Mouse (Mus musculus) limb, embryonic 14.5 days (tissue): ENCODE data around the gene Shld2. TPM values are rescaled to one million over a fixed set of nuclear protein-coding genes. Genes with fewer than 3 reads are reported as not detected.

Source experiments
- ATAC-seq: fragments of 200-750 bp; cut with Nextera tagmentation; 2 replicates; pipeline ENCODE4 v1.8.0; 2017; ENCODE audit warnings: low read depth, moderate number of reproducible peaks, moderate TSS enrichment; ENCODE audit not compliant: low FRiP score
- DNase-seq: peaks from one replicate; pipeline ENCODE4 v3.0.0-alpha.2; 2015; ENCODE audit warnings: low spot score
- H3K27ac ChIP-seq: fragments of 300-500 bp; sonication (generic); replicated peaks from 2 replicates; pipeline ENCODE4 v1.5.1; 2014; ENCODE audit warnings: low read depth, mild to moderate bottlenecking, low read length, moderate library complexity, mixed read lengths
- H3K27me3 ChIP-seq: fragments of 300-500 bp; sonication (generic); 2 replicates; pipeline ENCODE4 v1.6.1; 2014; ENCODE audit warnings: low read length, mixed read lengths; ENCODE audit not compliant: control insufficient read depth, insufficient read depth
- H3K36me3 ChIP-seq: fragments of 300-500 bp; sonication (generic); 2 replicates; pipeline ENCODE4 v1.6.1; 2014; ENCODE audit warnings: mild to moderate bottlenecking, low read length, moderate library complexity, mixed read lengths; ENCODE audit not compliant: control insufficient read depth, insufficient read depth
- H3K4me1 ChIP-seq: fragments of 300-500 bp; sonication (generic); 2 replicates; pipeline ENCODE4 v1.6.1; 2014; ENCODE audit warnings: antibody characterized with exemption, low read length, mixed read lengths; ENCODE audit not compliant: control insufficient read depth, insufficient read depth
- H3K4me2 ChIP-seq: fragments of 300-500 bp; sonication (generic); replicated peaks from 2 replicates; pipeline ENCODE4 v1.6.1; 2014; ENCODE audit warnings: low read depth, mild to moderate bottlenecking, low read length, moderate library complexity; ENCODE audit not compliant: severe bottlenecking
- H3K4me3 ChIP-seq: fragments of 300-500 bp; sonication (generic); replicated peaks from 2 replicates; pipeline ENCODE4 v1.5.1; 2014; ENCODE audit warnings: low read length
- H3K9ac ChIP-seq: fragments of 300-500 bp; sonication (generic); 2 replicates; pipeline ENCODE4 v1.6.1; 2014; ENCODE audit warnings: mild to moderate bottlenecking, low read depth, low read length, moderate library complexity; ENCODE audit not compliant: severe bottlenecking
- H3K9me3 ChIP-seq: fragments of 300-500 bp; sonication (generic); 2 replicates; pipeline ENCODE4 v1.6.1; 2016; ENCODE audit warnings: low read length; ENCODE audit not compliant: control insufficient read depth
- POLR2A ChIP-seq: fragments of 200-500 bp; IDR thresholded peaks from 2 replicates; pipeline ENCODE4 v1.8.0; 2012; ENCODE audit warnings: inconsistent platforms, mild to moderate bottlenecking, moderate library complexity, borderline replicate concordance; ENCODE audit not compliant: insufficient read depth, insufficient read length; ENCODE audit errors: extremely low read depth
- WGBS: fragments of 180-500 bp; shearing (Covaris S2); extraction: QIAGEN DNeasy Blood & Tissue Kit; methylation state at CpG from one replicate; pipeline ENCODE4 v1.1.7; 2014; 5-methylcytosine and 5-hydroxymethylcytosine counted together
- polyA plus RNA-seq, 2 experiments: library from polyadenylated mRNA; depleted of rRNA in 1 of 2; stranded (reverse) in 1 of 2; unstranded in 1 of 2; fragments of >200 nt; fragmentation: Nextera tagmentation in 1 of 2; extraction: Ambion mirVana in 1 of 2; gene quantifications; 2 replicates each; pipeline versions ENCODE4 v1.2.1 to v1.2.3; 2012 to 2014

Shld2 gene
- polyA plus RNA-seq, 2 experiments: 6.7 to 11.7 TPM

DNA sequence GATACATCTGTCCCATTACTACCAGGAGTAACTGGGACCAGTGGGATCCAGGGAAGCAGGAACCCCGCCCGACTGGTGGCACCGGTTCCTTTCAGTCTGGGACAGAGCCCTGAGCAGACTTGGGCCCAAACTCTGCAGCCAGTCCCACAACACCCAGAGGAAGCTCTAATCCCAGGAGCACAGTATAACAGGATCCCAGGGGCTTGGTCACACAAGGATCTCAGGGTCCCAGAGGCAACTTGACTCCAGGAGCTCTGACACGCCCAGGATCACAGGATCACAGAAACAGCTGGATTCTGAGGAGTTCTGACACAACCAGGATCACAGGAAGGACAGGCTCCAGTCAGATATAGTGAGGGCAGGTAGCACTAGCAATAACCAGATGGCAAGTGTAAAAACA is 57.0 kb downstream of the Shld2 start:
- ATAC-seq (no peak), DNase-seq (no peak)
- no peaks in the 10 kb centered on the region for H3K9me3 ChIP-seq
- 79% methylated on average over 4 of the region's 4 CpGs for WGBS
- TF ChIP-seq POLR2A: no peak
- no peak overlapping the region for H3K9ac ChIP-seq
- H3K36me3 ChIP-seq: no peaks in the 10 kb centered on the region
- no peak overlapping the region for H3K27ac ChIP-seq
- H3K4me3 ChIP-seq: no peak overlapping the region
- no peaks in the 10 kb centered on the region for H3K27me3 ChIP-seq
- H3K4me2 ChIP-seq: no peak overlapping the region
- no peaks in the 10 kb centered on the region for H3K4me1 ChIP-seq

DNA sequence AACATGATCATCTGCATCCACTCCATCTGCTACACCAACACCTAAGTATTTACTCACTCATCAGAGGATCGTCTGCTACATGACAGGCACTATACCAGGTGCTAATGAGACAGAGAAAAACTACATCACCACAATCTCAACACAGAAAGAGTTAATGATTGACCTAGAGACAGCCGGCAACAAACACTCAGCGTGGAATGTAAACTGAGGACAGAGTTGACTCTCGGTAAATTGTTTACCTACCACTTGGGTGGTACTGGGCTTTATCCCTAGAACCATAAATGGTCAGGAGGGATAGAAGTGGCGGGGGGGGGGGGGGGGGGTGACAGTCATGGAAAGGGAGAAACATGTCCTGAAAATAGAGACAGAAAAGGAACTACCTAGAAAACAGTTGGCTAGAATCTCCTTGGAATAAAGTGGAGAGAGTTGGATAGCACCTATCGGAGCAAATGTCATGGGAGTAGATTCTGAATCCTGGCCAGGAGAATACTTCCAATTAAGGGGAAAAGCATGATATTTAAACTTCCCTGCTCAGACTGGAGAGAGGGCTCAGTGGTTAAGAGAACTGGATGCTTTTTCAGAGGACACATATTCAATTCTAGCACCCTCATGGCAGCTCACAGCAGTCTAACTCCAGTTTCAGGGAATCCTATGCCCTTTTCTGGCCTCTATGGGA is 57.7 kb downstream of the Shld2 start:
- H3K4me3 ChIP-seq: no peak overlapping the region
- H3K9ac ChIP-seq: no peak overlapping the region
- no peak overlapping the region for H3K27ac ChIP-seq
- no peaks in the 10 kb centered on the region for H3K27me3 ChIP-seq
- no peaks in the 10 kb centered on the region for H3K36me3 ChIP-seq
- H3K4me2 ChIP-seq: no peak overlapping the region
- no peaks in the 10 kb centered on the region for H3K9me3 ChIP-seq
- no peak for TF ChIP-seq POLR2A
- DNase-seq (no peak), ATAC-seq (no peak)
- no peaks in the 10 kb centered on the region for H3K4me1 ChIP-seq
- 51% methylated on average over 6 of the region's 6 CpGs for WGBS

DNA sequence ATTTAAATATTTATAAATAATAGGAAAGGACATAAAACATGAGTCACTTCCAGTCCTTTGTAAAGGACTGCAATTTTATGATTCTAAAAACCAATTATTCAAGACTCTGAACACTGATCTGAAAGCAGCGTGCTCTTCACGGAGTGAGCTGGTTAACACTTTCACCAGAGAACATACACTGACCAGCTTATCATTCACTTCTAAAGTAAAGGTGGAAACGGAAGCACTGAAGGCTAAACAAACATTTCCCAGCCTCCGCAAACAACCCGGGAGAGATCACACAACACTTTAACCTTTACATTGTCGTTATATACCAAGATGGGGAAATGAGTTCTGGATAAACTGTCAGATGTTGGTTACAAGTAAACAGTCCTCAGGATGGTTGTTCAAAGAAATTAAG is 69.6 kb downstream of the Shld2 start:
- Histone ChIP-seq H3K27me3 (no peaks in the 10 kb centered on the region), H3K36me3 (no peaks in the 10 kb centered on the region; the same call in 1 of the 2 replicates), H3K9ac (no peak overlapping the region), H3K4me2 (no peak overlapping the region), H3K4me1 (no peaks in the 10 kb centered on the region), H3K27ac (no peak overlapping the region), H3K4me3 (no peak overlapping the region), H3K9me3 (no peaks in the 10 kb centered on the region)
- DNase-seq (no peak), ATAC-seq (no peak)
- 81% methylated on average over 6 of the region's 6 CpGs for WGBS
- no peak for TF ChIP-seq POLR2A

DNA sequence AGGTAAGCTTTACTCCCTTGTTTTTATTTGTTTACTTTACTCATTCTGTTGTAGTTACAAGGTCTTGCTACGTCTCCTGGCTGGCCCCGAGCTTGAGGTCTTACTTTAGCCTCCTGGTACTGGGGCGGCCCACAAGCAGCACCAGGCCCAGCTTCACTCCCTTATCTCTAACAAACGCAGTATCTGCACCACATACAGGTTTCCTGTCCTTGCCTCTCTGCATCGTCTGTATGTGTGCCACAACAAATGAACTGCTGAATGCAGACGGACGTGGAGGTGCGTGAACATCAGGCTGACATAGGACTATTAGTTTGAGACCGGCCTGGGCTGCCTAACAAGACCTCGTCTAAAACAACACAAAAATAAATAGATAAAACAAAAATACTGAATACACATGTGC is 70.0 kb downstream of the Shld2 start:
- Histone ChIP-seq H3K4me2 (no peak overlapping the region), H3K27me3 (no peaks in the 10 kb centered on the region), H3K9me3 (no peaks in the 10 kb centered on the region), H3K36me3 (no peaks in the 10 kb centered on the region; the same call in 1 of the 2 replicates), H3K27ac (no peak overlapping the region), H3K4me3 (no peak overlapping the region), H3K4me1 (no peaks in the 10 kb centered on the region), H3K9ac (no peak overlapping the region)
- WGBS: 79% methylated on average over 10 of the region's 10 CpGs
- ATAC-seq (no peak), DNase-seq (no peak)
- TF ChIP-seq POLR2A: no peak

DNA sequence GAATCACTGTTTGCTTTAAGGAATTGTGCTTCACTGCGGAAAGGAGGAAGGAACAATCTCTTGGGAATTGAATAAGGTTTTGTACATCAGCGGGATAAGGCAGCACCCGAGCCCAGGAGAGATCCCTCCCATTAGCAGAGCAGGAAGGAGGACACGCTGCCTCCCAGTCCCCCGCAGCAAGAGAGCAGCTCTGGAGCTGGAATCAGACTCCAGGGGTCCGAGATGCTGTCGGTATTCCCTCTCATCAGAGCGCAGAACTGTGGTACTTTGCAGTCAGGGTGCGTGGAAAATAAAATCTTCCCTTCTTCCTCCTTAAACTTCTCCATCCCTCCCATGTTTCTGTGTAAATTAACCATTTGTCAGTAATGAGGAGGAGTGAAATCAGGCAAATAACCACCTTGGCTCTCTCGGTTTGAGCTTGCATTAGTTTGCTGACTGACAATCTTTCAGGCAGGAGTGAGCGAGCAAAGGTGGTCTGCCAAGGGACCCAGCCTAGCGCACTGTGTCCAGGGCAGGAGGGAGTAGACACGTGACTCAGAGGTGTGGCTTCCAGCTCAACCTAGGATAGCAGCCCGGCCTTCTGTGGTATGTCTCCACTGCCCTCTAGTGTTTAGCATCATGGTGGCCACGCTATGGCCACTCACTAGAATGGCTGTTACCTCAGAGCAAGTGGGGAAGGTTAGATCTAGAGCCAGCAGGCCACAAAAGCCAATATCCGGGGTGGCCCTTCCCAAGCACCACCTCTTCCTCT is 75.5 kb downstream of the Shld2 start:
- Histone ChIP-seq H3K9me3 (no peaks in the 10 kb centered on the region; the same call in 1 of the 2 replicates), H3K36me3 (no peaks in the 10 kb centered on the region)
- TF ChIP-seq POLR2A: no peak

More for the DNA sequence above, 75.5 kb downstream of the Shld2 start:
- H3K4me2 ChIP-seq: peak overlapping the region; percentile 55
- H3K4me3 ChIP-seq: peak overlapping the region; percentile 22
- peaks cover 4% of the 10 kb centered on the region; the same call in 1 of the 2 replicates for H3K4me1 ChIP-seq
- H3K27me3 ChIP-seq: no peaks in the 10 kb centered on the region
- ATAC-seq: peak; percentile 94
- peak overlapping the region; percentile 0; the same call in 1 of the 2 replicates for H3K9ac ChIP-seq
- WGBS: 7% methylated on average over 16 of the region's 16 CpGs
- no peak overlapping the region for H3K27ac ChIP-seq
- peak; percentile 81 for DNase-seq
